Mouse (Mus musculus) bone marrow macrophage, adult 2 months (primary cell): ENCODE results near the gene Grhl3.

ENCODE experiments used
- CTCF ChIP-seq: IDR thresholded peaks from 2 replicates; pipeline ENCODE4 v1.5.1; 2012; ENCODE audit warnings: low read depth, mild to moderate bottlenecking, low read length, moderate library complexity
- POLR2A ChIP-seq: IDR thresholded peaks from 2 replicates; pipeline ENCODE4 v1.6.1; 2012; ENCODE audit warnings: mild to moderate bottlenecking, low read depth, low read length, borderline replicate concordance

DNA sequence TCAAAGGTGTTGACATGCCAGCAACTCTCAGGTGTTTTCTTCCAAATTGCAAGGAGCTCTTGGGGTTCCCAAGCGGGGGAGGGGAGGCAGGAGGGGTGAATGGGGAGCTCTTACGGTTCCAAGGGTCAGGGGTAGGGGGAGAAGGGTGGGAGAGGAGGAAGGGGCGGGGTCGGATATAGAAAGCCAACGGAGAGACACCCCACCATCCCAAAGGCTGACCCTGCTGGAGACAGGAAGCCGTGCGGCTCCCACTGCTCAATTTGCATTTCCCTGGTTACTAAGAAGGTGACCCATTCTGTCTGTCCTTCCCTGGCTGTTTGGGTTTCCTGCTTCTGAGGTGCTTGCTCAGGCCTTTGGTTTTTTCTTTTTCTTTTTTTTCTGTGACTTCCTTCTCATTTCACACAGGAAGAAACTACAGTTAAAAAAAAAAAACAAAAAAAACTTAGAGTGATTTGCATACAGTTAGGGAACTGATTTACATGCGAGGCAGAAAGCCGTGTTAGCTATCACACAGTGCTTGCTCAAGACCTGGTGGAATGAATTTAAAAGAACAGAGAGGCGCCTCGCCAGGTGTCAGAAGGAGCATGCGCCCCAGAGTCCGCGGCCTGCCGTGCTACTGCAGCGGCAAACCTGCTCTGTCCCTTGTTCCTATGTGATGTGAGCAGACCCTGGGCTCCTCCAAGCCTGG lies 44.5 kb upstream of the Grhl3 start:
- TF ChIP-seq CTCF (no peak), POLR2A (no peak)
